In the genomic region with DNA sequence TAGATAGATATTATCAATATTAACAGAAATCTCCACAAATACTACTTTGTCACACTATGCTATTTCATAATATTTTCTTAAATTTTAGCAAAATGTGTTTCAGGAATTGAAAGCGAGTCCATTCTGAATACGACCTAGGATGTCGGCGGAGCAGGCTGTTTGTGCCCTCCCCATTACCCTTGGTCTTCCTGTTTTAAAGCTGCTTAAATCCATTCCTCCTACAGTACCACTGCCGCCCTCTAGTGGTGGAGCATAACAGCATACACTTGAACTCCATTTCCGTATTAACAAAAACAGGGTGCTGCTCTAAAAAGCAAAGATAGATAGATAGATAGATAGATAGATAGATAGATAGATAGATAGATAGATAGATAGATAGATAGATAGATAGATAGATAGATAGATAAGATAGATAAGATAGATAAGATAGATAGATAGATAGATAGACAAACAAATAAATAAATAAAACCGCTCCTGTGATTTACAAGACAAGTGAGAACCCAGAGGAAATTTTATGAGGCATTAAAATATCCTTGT, we compare ENCODE assay signal across 7 mouse cellular contexts. TPM values are rescaled to one million over a fixed set of nuclear protein-coding genes. Genes with fewer than 3 reads are reported as not detected.
A peak's percentile ranks its signal among the peaks of the same experiment; 100 is the strongest.
DNase-seq lines count a peak whose midpoint lies in the region; ATAC-seq lines count a peak whose summit lies in the region.

No protein-coding gene starts in this region.

- peak; percentile 95 for DNase-seq in MEL-GATA-1-ER (ENCODE audit: extremely low read depth, low read depth)
- peak; percentile 83 for DNase-seq in adrenal gland, postnatal 25 days
- DNase-seq in heart, postnatal 14 days: peak; percentile 85 to 88
- DNase-seq in layer of hippocampus, postnatal 25 days (ENCODE audit: extremely low spot score in 1 of 2, low spot score in 1 of 2): peak; percentile 53 to 91
- peak; percentile 50 to 85 for DNase-seq in lung, postnatal 4 days
- DNase-seq in spleen, adult 18-20 months: peak; percentile 60 to 76

- intact Hi-C loops in heart, postnatal 14 days (cut with DNase I): loop anchor here (5.0 kb wide), 2 partner anchors 191 to 441 kb away; no protein-coding TSS in a partner anchor

- ATAC-seq in erythroblast, adult 5-6 weeks (replicated peaks; ENCODE audit: low FRiP score, poor library complexity, severe bottlenecking): peak; percentile 81

RNA-seq across cellular contexts. Expression of a gene that starts 17.2 kb away (rescaled TPM):
- total RNA-seq in adrenal gland, postnatal 25 days (2021): 10.0 and 12.1 TPM in 2 replicates
- 1.5 and 2.9 TPM in 2 replicates for total RNA-seq in erythroblast, adult 5-6 weeks (2015; ENCODE audit: low replicate concordance)
- 2.9 and 3.0 TPM in 2 replicates for total RNA-seq in erythroblast, adult 5-6 weeks (2017; ENCODE audit: low replicate concordance)
- 1 to 10 TPM; 2.9 to 5.2 TPM for total RNA-seq in heart, postnatal 14 days (2021)
- 1 to 10 TPM; 6.7 to 9.6 TPM for total RNA-seq in layer of hippocampus, postnatal 25 days (2021)

RNA-seq across cellular contexts. Expression of a gene that starts 26.5 kb away (rescaled TPM):
- 2.7 and 3.5 TPM in 2 replicates for total RNA-seq in adrenal gland, postnatal 25 days (2021)
- total RNA-seq in erythroblast, adult 5-6 weeks (2015; ENCODE audit: low replicate concordance): 80.5 and 102 TPM in 2 replicates
- 77.4 and 87.0 TPM in 2 replicates for total RNA-seq in erythroblast, adult 5-6 weeks (2017; ENCODE audit: low replicate concordance)
- 1 to 10 TPM; 2.1 to 3.1 TPM for total RNA-seq in heart, postnatal 14 days (2021)
- 1 to 10 TPM; 6.3 to 6.5 TPM for total RNA-seq in layer of hippocampus, postnatal 25 days (2021)

Comparison
In these comparisons a context has a peak if more than half of its experiments do, and no peak if none do; other contexts are left out.
1. Peak in every context shown above with its lines: DNase-seq and ATAC-seq.
2. RNA of a gene that starts 26.5 kb away (total RNA-seq): 77.4 to 102 TPM in erythroblast, adult 5-6 weeks; 6.3 to 6.5 TPM in layer of hippocampus, postnatal 25 days, 2.1 to 3.1 TPM in heart, postnatal 14 days and 2.7 to 3.5 TPM in adrenal gland, postnatal 25 days; every median in the first group is over 10 times any median in the second.